Mouse (Mus musculus) fat pad, adult 2 months (tissue): ENCODE measurements at regions not wholly inside any gene's neighbourhood (a gene's known extent, or its start where the extent isn't known, plus 50 kb on each side); places are given as distances from the start of the nearest gene placed in this dataset.

Experiments used
- DNase-seq: peaks from one replicate; pipeline ENCODE4 v3.0.0-alpha.2; 2011; ENCODE audit warnings: low read depth, low spot score; ENCODE audit errors: extremely low read depth

DNA sequence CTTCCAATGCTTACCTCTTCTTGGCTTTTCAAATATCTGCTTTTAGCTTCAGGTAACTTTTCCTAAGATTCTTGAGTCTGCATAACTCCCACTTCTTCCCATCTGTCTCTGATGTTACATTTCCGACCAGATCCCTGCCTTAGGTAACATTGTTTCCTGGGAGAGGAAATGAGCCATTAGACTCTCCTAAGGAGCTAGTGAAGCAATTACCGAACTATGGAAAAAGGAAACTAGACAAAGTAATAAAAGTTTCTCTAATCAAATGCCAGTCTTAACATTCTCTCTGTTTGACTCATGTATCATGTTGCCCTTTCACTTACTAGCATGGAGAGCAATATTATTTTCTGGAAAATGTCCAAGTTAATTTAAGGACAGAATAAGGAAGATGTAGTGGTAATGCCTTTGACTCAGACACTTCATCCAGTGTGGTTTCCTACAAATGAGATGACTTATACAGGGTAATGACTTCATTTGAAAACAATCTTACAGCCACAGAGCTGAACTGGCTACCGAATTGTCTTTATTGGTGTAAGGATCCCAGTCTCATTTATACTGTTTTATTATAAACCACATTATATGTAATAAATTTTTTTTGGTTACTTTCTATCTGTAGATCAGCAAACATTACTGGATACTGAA lies 263.8 kb upstream of the Fam84a start:
- DNase-seq: no peak

GRCm38 (mm10) chr12:14411102-14411501 lies 259.2 kb upstream of the Fam84a start:
- no peak for DNase-seq

- no peak for DNase-seq
Measured at GRCm38 (mm10) chr12:14405796-14406195, 253.9 kb upstream of the Fam84a start.

DNA sequence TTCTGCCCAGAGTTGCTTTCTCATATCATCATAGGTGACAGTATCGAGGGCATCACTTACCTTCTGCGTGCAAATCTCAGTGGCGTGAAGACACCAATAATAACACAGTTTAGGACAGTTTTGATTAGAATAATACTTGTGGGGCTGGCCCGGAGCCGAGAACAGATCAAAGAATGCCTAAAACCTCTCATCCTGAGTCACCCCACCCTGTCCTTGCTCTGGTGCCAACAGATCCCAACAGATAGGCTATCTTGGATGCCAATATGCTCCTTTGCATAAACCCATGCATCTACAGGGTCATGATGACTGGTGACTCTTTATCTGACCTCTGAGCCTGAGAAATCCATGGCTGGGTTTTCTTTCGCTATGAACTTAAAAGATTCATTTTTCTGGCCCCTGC lies 224.4 kb upstream of the Fam84a start:
- no peak for DNase-seq

- no peak for DNase-seq
Measured at GRCm38 (mm10) chr12:14338244-14338799, 186.5 kb upstream of the Fam84a start.

DNA sequence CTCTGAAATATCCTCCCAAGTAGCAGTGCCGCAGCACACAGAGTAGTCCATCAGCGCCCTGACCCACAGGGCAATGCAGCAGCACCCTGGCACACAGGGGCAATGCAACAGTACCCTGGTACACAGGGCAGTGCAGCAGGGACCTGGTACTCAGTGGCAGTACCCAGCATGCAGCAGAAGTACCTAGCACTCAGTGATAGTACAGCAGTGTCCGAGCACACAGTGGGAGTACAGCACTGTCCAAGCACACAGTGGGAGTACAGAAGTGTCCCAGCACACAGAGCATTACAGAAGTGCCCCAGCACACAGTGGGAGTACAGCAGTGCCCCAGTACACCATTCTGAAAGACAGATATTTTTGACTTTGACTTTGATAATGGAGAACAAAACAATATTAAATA lies 186.0 kb upstream of the Fam84a start:
- DNase-seq: no peak

DNA sequence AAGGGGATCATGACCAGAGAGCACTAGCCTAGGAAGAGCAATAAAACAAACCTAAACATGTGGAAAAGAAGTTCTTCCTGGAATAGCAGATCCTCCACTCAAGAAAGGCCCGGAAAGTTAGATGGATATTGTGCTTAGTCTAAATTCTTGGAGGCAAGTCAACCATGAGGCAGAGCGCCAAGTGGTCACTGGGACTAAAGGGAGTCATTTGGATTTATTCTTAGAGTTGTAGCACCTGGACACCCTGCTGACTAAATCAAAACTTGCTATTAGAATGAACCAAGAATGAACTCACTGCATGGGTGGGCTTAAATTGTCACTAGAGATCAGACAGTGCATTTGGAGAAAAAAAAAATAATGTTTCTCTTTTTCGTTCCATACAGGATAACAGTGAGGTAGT lies 166.8 kb upstream of the Fam84a start:
- no peak for DNase-seq

DNA sequence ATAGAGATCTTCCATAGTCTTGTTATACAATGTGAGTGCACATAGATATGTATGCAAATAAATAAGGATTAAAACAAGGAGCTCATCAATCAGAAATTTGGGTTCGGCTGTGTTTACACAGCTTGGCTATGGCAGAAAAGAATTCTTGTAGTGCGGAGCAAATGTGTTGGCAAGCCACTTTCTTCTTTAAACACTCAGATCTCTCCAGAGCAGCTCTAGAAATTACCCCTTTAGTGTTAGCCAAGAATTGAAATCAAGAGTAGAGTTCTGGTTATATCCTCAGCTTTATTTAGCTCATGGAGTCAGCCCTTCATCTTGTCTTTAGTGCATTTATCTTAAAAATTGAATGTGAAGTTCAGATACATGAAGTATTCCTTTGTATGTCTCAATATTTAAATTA lies 164.5 kb upstream of the Fam84a start:
- DNase-seq: no peak

GRCm38 (mm10) chr12:14315780-14316179 lies 163.9 kb upstream of the Fam84a start:
- no peak for DNase-seq

DNA sequence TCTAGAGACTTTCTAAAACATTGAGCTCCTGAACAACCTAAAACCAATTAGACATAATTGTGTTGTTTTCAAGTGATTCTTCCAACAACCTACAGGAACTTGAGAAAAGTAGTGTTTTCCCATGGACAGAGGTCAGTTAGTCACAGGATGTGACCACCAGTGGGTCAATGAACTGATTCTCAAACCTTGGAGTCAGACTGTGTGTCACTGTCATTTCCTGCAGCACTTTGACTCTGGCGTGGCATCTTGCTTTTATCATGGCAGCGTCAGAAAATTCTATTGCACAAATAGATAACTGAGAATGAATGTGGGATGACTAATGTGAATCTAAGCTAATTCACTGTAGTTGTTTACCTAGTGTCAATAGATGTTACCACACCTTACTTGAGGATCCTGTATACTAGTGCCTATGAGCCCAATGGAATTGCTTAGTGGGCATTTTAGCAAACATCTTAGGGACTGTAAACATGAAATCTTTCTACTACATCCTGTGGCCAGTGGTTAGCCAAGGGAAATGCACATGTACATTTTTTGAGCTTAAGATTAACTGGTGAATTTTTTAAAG lies 150.6 kb upstream of the Fam84a start:
- DNase-seq: no peak

GRCm38 (mm10) chr12:14301676-14302365 lies 150.0 kb upstream of the Fam84a start:
- peak; percentile 95 for DNase-seq

DNA sequence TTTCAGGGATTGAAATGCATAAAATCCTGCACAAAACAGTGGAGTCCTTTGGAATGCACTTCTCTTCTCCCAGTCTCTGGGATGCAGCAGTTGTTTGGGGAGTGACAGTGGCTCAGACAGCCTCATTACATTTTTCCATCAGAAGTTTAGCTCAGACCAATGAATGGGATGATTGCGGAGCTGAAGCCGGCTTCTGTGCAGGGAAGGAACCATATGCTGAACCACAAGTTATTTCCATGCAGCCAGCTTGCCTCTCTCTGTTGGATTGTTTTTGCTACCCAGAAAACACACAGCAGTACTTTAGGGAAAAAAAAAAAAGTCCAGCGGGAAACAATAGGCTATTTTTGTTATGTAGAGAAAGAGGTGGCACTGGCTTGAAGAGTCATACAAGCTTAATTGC lies 140.2 kb upstream of the Fam84a start:
- no peak for DNase-seq

DNA sequence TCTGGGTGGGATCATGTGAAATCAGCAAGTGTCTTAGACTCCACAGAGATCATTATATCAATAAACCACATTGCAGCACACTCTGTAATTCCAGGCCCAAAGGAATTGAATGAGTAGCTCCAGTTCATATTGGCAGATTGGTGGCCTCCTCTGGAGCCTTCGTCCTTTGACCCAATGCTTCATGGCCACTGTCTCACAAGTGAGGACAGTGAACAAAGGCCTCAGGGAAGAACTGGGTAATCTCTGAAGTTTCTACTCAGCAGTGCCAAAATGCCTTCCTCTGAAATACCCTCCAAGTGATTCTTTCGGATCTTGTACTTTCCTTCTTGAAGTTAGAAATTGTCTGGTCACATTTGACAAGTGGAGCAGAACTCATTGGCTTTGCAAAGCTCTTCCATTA lies 135.8 kb upstream of the Fam84a start:
- DNase-seq: peak; percentile 90

DNA sequence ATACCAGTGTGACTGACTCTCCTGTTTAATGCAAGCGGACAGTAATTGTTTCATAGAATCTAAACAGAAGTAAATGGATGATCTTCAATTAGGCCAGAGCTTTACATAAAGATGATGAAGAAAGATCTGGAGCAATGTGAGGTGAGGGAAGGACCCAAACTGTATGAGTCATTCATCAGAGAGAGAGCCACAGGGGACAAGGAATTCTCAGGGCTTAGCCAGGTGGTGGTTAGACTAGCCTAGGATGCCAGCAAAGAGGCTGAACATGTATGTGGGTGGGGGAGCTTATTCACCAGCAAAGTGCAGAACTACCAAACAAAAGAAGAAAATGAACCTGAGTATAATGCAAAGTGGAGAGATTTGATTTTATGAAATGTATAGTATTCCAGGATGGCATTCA lies 134.8 kb upstream of the Fam84a start:
- DNase-seq: peak; percentile 99

- DNase-seq: no peak
Measured at GRCm38 (mm10) chr12:14285870-14286535, 134.1 kb upstream of the Fam84a start.

DNA sequence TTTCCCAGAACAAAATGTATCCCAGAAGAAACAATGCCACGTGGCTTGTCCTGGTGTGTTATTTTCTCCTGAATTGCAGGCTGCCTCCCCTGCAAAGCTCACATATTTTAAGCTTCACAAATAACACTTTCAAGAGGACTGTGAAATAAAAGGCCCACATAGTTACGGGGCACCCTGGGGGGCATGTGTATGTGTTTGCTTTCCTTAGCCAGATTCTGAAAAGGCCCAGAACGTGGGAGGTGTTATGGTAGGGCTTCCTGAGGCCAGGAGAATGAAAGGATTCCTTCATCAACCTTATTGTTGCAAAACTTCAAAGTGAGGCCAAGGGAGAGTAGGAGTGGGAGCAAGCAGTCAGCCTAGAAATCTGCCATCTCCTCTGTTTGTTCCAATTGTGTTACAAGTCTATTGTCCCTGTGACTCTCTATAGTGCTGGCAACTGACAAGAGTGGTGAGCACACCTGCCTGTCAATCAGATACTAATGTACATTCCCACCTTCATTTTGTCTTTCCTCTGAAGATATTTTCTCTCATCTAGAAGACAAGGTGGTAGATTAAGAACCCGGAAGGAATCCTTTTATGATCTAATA lies 131.3 kb upstream of the Fam84a start:
- peak; percentile 100 for DNase-seq

GRCm38 (mm10) chr12:14275265-14275664 lies 123.4 kb upstream of the Fam84a start:
- DNase-seq: peak; percentile 93

- no peak for DNase-seq
Measured at GRCm38 (mm10) chr12:14274796-14275195, 122.9 kb upstream of the Fam84a start.

DNA sequence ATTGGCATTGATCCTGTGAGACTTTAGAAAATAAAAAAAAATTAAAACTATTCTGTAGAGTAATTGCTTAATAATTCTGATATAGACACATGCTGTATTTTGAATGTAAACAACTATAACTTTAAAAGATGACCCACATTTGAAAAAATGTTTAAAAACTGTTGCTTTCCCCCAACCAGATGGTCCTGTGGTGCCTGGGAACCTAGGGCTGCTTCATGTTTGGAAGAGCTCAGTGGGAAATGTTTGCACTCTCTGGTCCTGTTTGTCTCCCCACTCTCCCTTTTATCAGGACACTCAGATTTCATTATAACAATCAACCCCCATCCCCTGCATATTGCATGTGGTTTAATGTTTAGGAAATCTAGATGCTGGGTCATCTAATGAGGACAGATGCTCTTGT lies 119.4 kb upstream of the Fam84a start:
- no peak for DNase-seq

- DNase-seq: no peak
Measured at GRCm38 (mm10) chr12:14261102-14261501, 109.2 kb upstream of the Fam84a start.

- no peak for DNase-seq
Measured at GRCm38 (mm10) chr12:14260288-14260687, 108.4 kb upstream of the Fam84a start.
